Mouse (Mus musculus) embryonic facial prominence, embryonic 12.5 days (tissue): ENCODE data around the gene Gatad2a. TPM values are rescaled to one million over a fixed set of nuclear protein-coding genes. Genes with fewer than 3 reads are reported as not detected.
A peak's percentile ranks its signal among the peaks of the same experiment; 100 is the strongest.

ENCODE experiments used
- ATAC-seq: fragments of 200-750 bp; cut with Nextera tagmentation; 2 replicates; pipeline ENCODE4 v1.8.0; 2017; ENCODE audit not compliant: insufficient number of reproducible peaks, insufficient read depth, low FRiP score, low TSS enrichment
- H3K27ac ChIP-seq: fragments of 300-500 bp; sonication (generic); 2 replicates; pipeline ENCODE4 v1.5.1; 2016; ENCODE audit warnings: mild to moderate bottlenecking
- H3K27me3 ChIP-seq: fragments of 300-500 bp; sonication (generic); 2 replicates; pipeline ENCODE4 v1.6.1; 2016; ENCODE audit warnings: mild to moderate bottlenecking, moderate library complexity
- H3K36me3 ChIP-seq: fragments of 300-500 bp; sonication (generic); 2 replicates; pipeline ENCODE4 v1.6.1; 2016; ENCODE audit warnings: mild to moderate bottlenecking
- H3K4me1 ChIP-seq: fragments of 300-500 bp; sonication (generic); 2 replicates; pipeline ENCODE4 v1.6.1; 2016
- H3K4me2 ChIP-seq: fragments of 300-500 bp; sonication (generic); replicated peaks from 2 replicates; pipeline ENCODE4 v1.6.1; 2016; ENCODE audit warnings: mild to moderate bottlenecking, moderate library complexity
- H3K4me3 ChIP-seq: fragments of 300-500 bp; sonication (generic); 2 replicates; pipeline ENCODE4 v1.5.1; 2016; ENCODE audit warnings: mild to moderate bottlenecking
- H3K9ac ChIP-seq: fragments of 300-500 bp; sonication (generic); 2 replicates; pipeline ENCODE4 v1.6.1; 2016; ENCODE audit warnings: mild to moderate bottlenecking, moderate library complexity
- H3K9me3 ChIP-seq: fragments of 300-500 bp; sonication (generic); 2 replicates; pipeline ENCODE4 v1.6.1; 2016; ENCODE audit warnings: mild to moderate bottlenecking, moderate library complexity
- WGBS: fragments of 180-500 bp; shearing (Covaris S2); methylation state at CpG from one replicate; pipeline ENCODE4 v1.1.7; 2016; 5-methylcytosine and 5-hydroxymethylcytosine counted together
- polyA plus RNA-seq: library from polyadenylated mRNA; unstranded; fragments of >200 nt; fragmentation: Nextera tagmentation; extraction: Ambion mirVana; gene quantifications from 2 replicates; pipeline ENCODE4 v1.2.1, GENCODE M21; 2016

Gene Gatad2a
- polyA plus RNA-seq, 1 experiment from 2014 or later = 49.8 TPM

DNA sequence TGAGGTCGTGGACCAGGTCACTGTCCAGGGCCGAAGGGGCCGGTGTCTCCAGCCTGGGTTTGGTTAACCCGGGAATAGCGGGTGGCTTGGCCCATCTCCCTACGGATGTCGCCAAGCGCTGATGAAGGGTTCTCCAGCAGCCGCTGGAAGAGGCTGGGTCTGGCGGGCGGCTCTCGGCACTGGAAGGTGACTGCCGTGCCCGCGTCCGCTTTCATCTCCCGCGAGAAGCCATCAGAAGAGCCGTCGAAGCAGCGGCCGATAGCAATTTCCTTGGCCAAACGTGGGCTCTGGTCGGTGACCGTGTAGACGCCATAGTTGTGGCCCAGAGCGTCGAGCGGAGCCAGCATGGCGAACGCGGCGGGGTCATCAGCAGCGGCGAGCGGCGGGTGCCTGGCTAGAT is 115.3 kb downstream of the Gatad2a start:
- Histone ChIP-seq H3K36me3 (no peaks in the 10 kb centered on the region), H3K9ac (no peak overlapping the region)
- no peak for ATAC-seq

DNA sequence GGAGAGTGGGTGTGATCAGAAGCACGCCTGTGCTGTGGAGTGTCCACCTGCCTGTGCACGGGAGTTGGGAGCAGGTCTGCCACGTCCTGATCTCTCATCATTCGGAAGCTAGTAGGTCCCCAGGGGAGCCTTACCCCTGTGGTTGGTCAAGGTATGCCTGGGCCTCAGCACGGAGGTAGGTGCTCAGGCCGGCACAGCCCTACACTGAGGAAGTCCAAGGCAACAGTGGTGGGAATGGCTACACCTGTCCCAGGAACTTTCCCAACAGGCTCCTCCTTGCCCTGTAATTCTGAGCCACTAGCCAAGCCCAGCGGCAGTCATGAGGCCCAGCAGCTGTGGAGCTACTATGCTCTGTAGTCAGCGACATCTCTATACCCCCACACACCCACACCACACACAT is 116.5 kb downstream of the Gatad2a start:
- H3K9ac ChIP-seq = no peak overlapping the region
- peaks cover 12% of the 10 kb centered on the region; the same call in 1 of the 2 replicates for H3K4me1 ChIP-seq
- H3K9me3 ChIP-seq = no peaks in the 10 kb centered on the region
- peaks cover 90% of the 10 kb centered on the region for H3K27me3 ChIP-seq
- ATAC-seq = no peak
- H3K4me3 ChIP-seq = no peak overlapping the region
- no peak overlapping the region for H3K27ac ChIP-seq
- H3K4me2 ChIP-seq = no peak overlapping the region
- no peaks in the 10 kb centered on the region for H3K36me3 ChIP-seq
- WGBS = 49% methylated on average over 8 of the region's 8 CpGs

More for the DNA sequence above, 115.3 kb downstream of the Gatad2a start:
- Histone ChIP-seq H3K4me3 (peak overlapping the region; percentile 39), H3K4me2 (peak overlapping the region; percentile 45), H3K9me3 (no peaks in the 10 kb centered on the region), H3K27ac (no peak overlapping the region), H3K4me1 (peaks cover 14% of the 10 kb centered on the region; the same call in 1 of the 2 replicates), H3K27me3 (peaks cover 97% of the 10 kb centered on the region)
- WGBS = 13% methylated on average over 37 of the region's 37 CpGs

DNA sequence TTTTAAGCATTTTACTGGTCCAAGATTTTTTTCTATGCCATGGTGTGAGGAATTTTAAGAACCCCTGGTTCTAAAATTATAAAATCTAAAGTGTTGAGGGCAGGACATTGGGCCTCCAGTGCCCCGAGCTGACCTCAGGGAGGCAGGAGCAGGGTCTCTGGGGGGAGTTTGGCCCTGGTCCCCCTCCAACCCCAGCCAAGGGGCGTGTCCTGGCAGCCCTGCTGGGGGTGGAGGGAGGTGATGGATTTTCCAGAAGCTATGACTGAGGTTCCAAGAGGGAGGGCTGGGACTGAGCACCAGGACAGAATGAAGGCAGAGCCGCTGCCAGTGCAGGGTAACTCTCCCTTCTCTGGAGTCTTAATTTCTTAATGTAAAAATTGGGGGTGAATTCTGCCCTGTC is 118.2 kb downstream of the Gatad2a start:
- Histone ChIP-seq H3K36me3 (no peaks in the 10 kb centered on the region), H3K27me3 (peaks cover 73% of the 10 kb centered on the region), H3K4me1 (peaks cover 12% of the 10 kb centered on the region; the same call in 1 of the 2 replicates), H3K9me3 (no peaks in the 10 kb centered on the region), H3K27ac (no peak overlapping the region), H3K4me3 (no peak overlapping the region), H3K4me2 (no peak overlapping the region), H3K9ac (no peak overlapping the region)
- ATAC-seq = no peak
- 50% methylated on average over 3 of the region's 3 CpGs for WGBS

DNA sequence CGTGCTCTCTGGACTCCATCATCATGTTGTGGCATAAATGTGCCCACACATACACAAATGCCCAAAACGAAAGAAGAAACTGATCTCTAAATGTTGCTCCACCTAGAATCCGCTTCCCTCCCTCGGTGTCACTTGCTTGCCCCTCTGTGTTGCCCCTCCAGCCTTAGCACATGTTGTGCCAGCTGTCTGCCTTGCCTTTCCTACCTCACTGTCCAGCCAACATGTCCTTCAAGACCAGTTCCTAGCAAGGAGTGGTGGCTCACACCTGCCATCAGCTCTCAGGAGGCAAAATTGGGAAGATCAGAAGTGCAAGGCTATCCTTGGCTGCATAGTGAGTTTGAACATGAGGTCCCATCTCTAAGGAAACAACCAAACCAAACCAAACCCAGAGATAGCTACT is 118.8 kb downstream of the Gatad2a start:
- Histone ChIP-seq H3K27me3 (peaks cover 67% of the 10 kb centered on the region), H3K27ac (no peak overlapping the region), H3K4me2 (no peak overlapping the region), H3K36me3 (no peaks in the 10 kb centered on the region), H3K9ac (no peak overlapping the region), H3K4me1 (peaks cover 12% of the 10 kb centered on the region; the same call in 1 of the 2 replicates), H3K9me3 (no peaks in the 10 kb centered on the region), H3K4me3 (no peak overlapping the region)
- WGBS = 83% methylated on average over 4 of the region's 4 CpGs
- no peak for ATAC-seq

DNA sequence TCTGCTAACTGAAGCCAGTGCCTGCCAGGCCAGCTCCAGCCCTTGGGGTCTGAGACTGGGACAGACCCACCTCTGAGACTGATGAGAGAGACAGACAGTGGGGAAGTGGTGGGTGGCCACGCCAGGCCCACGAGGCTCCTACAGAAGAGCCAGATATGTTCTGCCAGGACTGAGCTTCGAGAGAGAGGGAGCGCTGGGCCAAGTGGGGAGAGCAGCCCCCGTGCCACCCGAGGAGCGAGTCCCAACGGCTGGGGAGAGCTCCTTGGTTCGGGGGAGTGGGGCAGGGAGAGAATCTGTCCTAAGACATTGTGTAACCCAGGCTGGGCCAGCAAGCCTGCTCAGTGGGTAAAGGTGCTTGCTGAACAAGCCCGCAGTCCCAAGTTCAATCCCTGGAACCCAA is 119.2 kb downstream of the Gatad2a start:
- no peak for ATAC-seq
- Histone ChIP-seq H3K27ac (no peak overlapping the region), H3K4me1 (peaks cover 12% of the 10 kb centered on the region; the same call in 1 of the 2 replicates), H3K4me2 (no peak overlapping the region), H3K27me3 (peaks cover 63% of the 10 kb centered on the region), H3K9ac (no peak overlapping the region), H3K4me3 (no peak overlapping the region), H3K36me3 (no peaks in the 10 kb centered on the region), H3K9me3 (no peaks in the 10 kb centered on the region)
- 72% methylated on average over 10 of the region's 10 CpGs for WGBS

DNA sequence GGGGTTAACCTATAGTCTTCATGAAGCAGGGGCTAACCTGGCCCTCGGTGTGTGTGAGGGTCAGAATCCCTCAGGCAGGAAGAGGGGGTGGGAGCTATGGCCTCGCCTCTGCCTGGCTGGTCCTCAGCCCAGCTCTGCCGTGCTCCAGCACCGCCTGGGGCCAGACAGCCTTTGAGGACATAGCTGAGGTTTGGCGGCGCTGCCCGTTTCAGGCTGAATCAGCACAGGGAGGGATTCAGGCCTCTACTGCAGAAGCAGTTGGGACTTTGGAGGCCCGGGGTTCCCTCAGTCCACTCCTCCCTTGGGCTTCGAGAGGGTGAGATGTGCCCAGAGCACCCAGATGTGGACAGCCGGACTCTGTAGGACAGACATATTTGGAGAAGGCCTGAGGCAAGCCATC is 120.1 kb downstream of the Gatad2a start:
- Histone ChIP-seq H3K9ac (0 out of 2 replicates have a peak overlapping the region, but pooled peaks have one; percentile 15), H3K4me3 (no peak overlapping the region), H3K27ac (no peak overlapping the region), H3K4me1 (peaks cover 5% of the 10 kb centered on the region; the same call in 1 of the 2 replicates), H3K4me2 (no peak overlapping the region), H3K9me3 (no peaks in the 10 kb centered on the region), H3K36me3 (no peaks in the 10 kb centered on the region), H3K27me3 (peaks cover 54% of the 10 kb centered on the region)
- 32% methylated on average over 10 of the region's 10 CpGs for WGBS
- no peak for ATAC-seq

DNA sequence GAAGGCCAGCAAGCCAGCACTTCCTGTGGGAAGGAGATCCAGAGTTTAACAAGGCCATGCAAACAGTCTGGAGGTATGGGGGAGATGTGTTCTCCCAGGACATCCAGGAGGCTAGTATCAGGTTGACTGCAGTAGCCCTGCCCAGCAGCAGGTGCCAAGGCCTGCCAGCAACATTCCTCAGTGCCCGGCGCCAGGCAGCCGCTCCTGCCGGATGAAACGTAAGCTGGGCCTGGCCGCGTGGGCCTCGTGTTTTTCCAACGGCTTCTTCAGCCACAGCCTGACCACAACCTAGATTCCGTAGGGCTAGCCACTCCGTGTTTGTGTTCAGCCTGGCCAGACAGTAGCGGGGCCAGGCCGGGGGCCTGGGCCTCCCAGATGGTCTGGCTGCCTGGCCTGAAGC is 121.5 kb downstream of the Gatad2a start:
- Histone ChIP-seq H3K9ac (no peak overlapping the region), H3K27me3 (peaks cover 40% of the 10 kb centered on the region), H3K9me3 (no peaks in the 10 kb centered on the region), H3K4me1 (no peaks in the 10 kb centered on the region), H3K36me3 (no peaks in the 10 kb centered on the region), H3K27ac (no peak overlapping the region), H3K4me2 (no peak overlapping the region), H3K4me3 (no peak overlapping the region)
- ATAC-seq = no peak
- 77% methylated on average over 13 of the region's 13 CpGs for WGBS

DNA sequence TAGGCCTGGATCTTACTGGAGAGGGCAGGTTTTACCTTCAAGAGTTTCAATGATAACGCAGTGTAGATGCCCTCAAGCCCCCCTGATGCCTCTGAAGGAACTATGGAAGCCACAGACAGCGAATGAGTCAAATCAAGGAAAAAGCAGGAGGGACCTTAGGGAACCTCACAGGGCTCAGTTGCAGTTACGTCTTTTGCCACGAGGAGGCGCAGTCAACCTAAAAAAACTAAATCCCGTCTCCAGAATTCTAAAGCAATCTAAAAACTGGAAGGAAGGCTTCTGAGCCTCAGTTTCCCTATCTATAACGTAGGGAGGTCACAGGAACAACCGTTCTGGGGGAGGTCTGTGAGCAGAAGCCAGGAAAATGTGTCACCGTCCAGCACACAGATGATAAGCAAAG is 122.0 kb downstream of the Gatad2a start:
- Histone ChIP-seq H3K9me3 (no peaks in the 10 kb centered on the region), H3K27ac (no peak overlapping the region), H3K4me2 (no peak overlapping the region), H3K4me1 (no peaks in the 10 kb centered on the region), H3K9ac (no peak overlapping the region), H3K27me3 (peaks cover 35% of the 10 kb centered on the region), H3K36me3 (no peaks in the 10 kb centered on the region), H3K4me3 (no peak overlapping the region)
- WGBS = 10% methylated on average over 9 of the region's 9 CpGs
- ATAC-seq = no peak

DNA sequence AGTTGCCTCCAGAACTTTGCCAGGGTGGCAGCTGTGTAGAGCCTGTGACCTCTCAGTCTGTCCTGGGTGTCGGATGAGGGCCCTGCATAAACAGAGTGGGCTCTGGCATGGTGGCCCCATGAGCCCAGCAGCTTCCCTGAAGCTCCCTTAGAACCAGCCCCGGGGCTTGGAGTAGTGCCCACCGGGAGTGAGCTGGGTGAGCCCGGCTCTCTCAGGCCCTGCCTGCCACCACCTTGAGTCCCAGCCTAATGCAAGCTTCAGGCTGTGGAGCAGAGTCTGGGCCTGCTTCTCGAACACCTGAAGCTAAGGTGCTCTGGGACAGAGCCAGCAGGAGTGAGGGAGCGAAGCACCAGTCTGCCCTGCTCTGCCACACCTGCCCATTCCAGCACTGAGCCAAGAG is 125.3 kb downstream of the Gatad2a start:
- H3K4me3 ChIP-seq = no peak overlapping the region
- H3K27ac ChIP-seq = no peak overlapping the region
- no peak overlapping the region for H3K9ac ChIP-seq
- no peak for ATAC-seq
- H3K27me3 ChIP-seq = 0 out of 2 replicates have a peak, but pooled peaks cover 5% of the 10 kb centered on the region
- no peaks in the 10 kb centered on the region for H3K9me3 ChIP-seq
- H3K4me1 ChIP-seq = no peaks in the 10 kb centered on the region
- no peak overlapping the region for H3K4me2 ChIP-seq
- WGBS = 78% methylated on average over 6 of the region's 6 CpGs
- no peaks in the 10 kb centered on the region for H3K36me3 ChIP-seq

DNA sequence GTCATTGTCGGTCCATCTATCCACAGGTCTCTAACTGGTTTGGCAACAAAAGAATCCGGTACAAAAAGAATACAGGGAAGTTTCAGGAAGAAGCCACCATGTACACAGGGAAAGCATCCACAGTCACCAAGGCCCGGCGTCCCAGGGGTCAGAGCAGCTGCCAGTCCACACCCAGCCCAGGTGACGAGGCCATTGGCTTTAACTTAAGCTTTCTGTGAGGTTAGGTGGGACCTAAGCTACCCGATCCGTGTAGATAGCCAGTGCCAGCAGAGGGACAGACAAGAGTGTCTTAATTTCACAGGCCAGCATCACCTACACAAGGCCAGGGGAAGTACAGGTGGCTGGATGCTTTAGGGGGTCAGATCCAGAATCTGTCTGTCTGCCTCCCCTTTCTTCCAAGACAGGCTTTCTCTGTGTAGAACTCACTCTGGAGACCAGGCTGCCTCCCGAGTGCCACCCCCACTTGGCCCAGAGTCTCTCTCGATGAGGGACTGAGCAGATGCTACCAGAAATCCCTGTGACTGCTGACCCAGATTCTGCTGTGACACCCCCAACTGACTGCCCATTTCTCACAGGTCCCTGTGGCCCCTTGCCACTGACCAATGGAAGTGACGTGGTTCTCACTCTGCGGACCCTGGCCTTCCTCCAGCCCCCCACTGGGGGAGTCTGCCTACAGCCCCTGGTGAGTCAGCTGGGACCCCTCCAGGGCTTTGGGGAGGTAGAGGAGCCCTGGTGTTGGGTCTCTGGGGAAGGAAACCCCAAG is 126.0 kb downstream of the Gatad2a start:
- Histone ChIP-seq H3K27me3 (no peaks in the 10 kb centered on the region), H3K4me3 (no peak overlapping the region), H3K4me1 (no peaks in the 10 kb centered on the region), H3K9me3 (no peaks in the 10 kb centered on the region), H3K27ac (no peak overlapping the region), H3K9ac (no peak overlapping the region), H3K36me3 (no peaks in the 10 kb centered on the region), H3K4me2 (no peak overlapping the region)
- 79% methylated on average over 11 of the region's 11 CpGs for WGBS
- ATAC-seq = no peak

DNA sequence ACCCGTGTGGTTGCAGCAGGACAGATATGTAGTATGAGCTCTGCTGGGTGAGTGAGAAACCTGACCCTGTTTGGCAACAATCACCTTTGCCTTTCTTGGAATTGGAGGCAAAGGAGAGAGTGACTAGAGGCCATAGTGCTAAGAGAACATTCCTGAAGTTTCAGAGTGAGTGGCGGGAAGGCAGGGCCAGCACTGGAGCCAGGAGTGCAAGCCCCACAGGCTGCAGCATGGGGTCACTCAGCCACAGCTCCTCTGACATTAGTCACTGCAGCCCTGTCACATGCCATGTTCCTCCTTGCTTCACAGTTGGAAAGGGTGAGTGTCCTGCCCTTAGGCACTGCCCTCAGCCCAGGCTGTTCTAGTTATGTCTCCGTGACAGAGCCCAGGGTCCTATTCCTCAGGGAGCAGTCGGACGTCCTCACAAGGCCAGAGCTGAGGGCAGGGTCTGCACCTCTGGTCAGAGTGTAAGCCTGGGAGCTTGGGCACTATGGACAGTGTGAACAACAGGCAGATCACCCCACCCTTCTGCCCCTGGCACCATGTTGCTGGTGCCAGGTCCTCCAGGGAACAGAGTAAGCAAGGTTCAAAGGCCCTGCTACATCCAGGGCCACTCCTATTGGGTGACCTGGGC is 128.4 kb downstream of the Gatad2a start:
- Histone ChIP-seq H3K9ac (no peak overlapping the region), H3K4me1 (no peaks in the 10 kb centered on the region), H3K4me3 (no peak overlapping the region), H3K27ac (no peak overlapping the region), H3K27me3 (no peaks in the 10 kb centered on the region), H3K36me3 (no peaks in the 10 kb centered on the region), H3K4me2 (no peak overlapping the region), H3K9me3 (no peaks in the 10 kb centered on the region)
- 68% methylated on average over 5 of the region's 5 CpGs for WGBS
- ATAC-seq = no peak

DNA sequence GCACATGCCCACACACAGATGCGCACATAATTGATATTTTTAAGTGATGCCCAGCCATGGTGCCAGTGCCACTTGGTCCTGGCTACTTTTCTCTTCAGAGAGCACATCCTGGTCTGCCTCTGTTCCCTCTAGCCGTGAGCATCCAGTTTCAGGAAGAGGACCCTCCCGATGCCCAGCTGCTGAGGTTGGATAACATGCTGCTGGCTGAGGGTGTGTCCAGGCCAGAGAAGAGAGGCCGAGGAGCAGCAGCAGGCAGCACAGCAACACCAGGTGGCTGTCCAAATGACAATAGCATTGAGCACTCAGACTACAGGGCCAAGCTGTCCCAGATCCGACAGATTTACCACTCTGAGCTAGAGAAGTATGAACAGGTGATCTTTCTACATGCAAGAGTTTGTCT is 132.0 kb downstream of the Gatad2a start:
- 66% methylated on average over 5 of the region's 5 CpGs for WGBS
- Histone ChIP-seq H3K4me1 (no peaks in the 10 kb centered on the region), H3K27ac (no peak overlapping the region), H3K9me3 (no peaks in the 10 kb centered on the region), H3K36me3 (no peaks in the 10 kb centered on the region), H3K4me3 (no peak overlapping the region), H3K27me3 (no peaks in the 10 kb centered on the region), H3K9ac (no peak overlapping the region), H3K4me2 (no peak overlapping the region)
- ATAC-seq = no peak
